Mouse (Mus musculus) heart, postnatal 4 days (tissue): ENCODE data around the gene Ptch1. TPM values are rescaled to one million over a fixed set of nuclear protein-coding genes. Genes with fewer than 3 reads are reported as not detected.

Experiments used
- DNase-seq: peaks from one replicate; pipeline ENCODE4 v3.0.0; 2021
- total RNA-seq, 2 experiments: library from RNA; stranded (reverse); gene quantifications; 2 replicates each; pipeline ENCODE4 v1.2.3; 2021

The Ptch1 gene
- total RNA-seq, 2 experiments from 2014 or later, result 23.7 to 25.5 TPM

DNA sequence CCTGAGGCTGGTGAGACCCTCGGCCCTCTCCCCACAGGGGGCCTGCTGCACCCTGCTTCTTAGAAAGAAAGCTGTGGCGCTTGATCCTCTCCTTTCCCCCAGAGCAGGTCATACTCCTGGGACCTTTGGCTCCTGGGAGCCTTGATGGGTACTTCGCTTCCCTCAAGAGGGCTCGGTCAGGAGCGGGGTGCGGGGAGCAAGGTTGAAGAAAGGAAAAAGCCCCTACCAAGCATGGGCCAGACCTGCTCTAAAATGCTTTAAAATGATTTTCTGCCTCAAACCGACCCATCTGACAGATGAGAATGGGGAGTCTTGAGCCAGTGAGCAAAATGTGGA, 85.7 kb downstream of the Ptch1 start:
- no peak for DNase-seq

DNA sequence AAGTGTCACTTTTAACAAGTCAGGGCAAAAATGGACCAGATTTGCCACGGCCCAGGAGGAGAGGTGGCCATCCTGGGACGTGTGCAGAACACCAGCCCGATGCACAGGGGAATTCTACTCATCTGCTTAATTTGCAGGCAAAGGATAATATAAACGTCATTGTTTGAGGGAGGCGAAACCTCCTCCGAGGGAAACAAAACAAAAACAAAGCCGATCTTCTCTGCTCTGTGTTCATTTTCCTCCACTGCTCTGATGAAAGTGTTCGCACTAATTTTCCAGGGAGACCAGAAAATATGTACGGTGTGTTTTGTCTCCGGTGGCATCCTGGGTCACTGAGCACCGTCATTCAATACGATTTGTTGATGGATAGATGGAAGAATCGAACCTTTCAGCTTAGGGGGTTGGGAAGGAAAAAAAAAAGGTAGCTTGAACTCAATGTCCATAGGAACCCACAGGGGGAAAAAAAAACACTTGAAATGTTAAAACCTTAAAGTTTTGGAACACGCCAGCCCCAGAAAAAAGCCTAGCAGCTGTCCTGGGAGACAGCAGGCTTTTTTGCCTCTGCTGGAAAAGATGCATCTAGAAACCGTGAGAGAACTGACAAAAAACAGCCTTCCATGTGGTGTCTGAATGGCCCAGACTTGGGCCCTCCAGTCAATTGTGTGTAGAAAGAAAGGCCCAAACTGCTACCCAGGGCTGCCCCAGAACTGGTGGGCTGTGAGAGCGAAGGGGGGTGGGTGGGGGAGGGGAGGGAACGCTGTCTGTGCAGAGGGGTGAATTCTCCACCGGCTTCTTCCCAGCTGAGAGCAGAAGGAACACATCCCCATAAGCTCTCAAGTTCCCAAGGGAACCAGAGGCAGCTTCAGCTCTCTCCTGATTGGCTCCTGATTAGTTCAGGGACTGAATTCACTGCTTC, 86.3 kb downstream of the Ptch1 start:
- DNase-seq, result no peak

DNA sequence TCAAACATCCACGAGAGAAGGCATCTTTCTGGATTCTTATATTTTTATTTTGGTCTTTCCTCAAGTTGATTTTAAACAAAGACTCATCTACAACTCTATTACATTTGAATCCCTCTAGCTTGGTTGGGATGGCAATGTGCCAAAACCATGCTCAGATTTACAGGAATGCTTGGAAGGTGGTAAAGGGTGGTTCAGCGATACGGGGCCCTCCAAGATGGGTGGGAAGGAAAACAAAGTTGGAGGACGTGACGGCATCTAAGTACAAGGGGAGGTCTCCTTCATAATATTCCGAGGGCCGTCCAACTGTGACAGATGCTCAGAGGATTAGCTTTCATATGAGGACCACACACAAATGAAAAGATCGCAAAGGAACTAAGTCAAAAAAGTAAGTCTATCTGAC, 98.0 kb downstream of the Ptch1 start:
- no peak for DNase-seq

Other genes starting within 250 kb of the Ptch1 start
- gene Fancc, start 76.3 kb downstream of the Ptch1 start, total RNA-seq, result 10 to 100 TPM in 1 of 2 experiments, 1 to 10 TPM in 1; 9.7 to 11.1 TPM
- 10 to 100 TPM; 13.0 to 15.0 TPM for gene Ercc6l2, start 241.6 kb upstream of the Ptch1 start, total RNA-seq